Mouse (Mus musculus) heart, postnatal 14 days (tissue): ENCODE measurements at regions not wholly inside any gene's neighbourhood (a gene's known extent, or its start where the extent isn't known, plus 50 kb on each side); places are given as distances from the start of the nearest gene placed in this dataset.

ENCODE experiments used
- DNase-seq, 2 experiments: peaks; one replicate each; pipeline ENCODE4 v3.0.0; 2021 to 2022
- intact Hi-C: fragments of 180-260 bp; cut with DNase I; formaldehyde crosslinking; loops from one replicate; pipeline ENCODE4 v1.15.1; 2025

DNA sequence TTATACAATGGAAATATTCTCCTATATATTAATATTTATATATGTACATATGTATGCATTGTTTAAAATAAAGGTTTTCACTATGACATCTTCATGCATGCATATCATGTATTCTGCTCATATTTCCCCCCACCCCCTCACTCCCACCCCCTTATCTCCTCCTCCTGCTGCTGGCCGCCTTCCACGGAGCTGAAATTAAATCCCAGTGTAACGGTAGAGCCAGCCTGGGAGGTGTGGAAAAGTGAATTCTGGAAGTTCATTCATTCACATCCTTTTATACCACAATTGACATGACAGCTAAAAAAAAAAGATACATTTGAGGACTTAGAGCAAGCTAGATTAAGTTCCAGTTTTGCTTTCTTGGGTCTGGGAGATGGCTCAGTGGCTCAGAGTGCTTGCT, 85.7 kb upstream of the Rbpj start:
- no peak for DNase-seq
- intact Hi-C loops = no loop called here

DNA sequence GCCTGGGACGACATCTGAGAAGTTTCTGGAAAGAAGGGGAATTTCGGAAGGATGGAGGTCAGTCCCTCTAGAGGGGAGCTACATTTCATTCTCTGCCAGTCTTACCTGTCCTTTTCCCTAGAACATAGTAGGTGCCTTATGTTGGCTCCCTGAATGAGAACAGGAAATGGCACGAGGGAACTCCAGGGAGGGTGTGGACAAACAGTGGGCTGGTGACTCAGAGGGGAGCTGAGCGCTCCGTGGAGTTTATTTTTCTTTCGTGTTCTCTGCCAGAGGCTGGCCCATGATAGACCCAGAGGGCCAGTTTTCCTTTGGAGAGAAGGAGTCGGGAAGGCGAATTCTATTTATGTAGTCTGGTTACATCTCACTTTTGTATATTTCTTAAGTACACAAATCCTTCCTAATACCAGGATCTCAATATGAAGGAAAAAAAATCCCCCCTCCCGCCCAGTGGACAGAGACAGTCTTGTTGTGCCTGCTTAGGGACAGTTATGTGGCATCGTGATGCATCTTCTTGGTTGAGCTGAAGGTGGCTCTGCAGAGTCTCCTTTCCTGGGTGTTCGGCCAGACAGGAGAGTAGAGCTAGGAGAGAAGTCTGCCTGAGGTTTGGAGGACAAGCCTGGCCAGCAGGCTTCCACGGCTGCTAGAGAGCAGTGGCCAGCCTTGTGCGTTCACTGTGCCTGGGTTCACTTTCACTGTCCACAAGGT, 84.3 kb upstream of the Rbpj start:
- intact Hi-C loops = no loop called here
- DNase-seq = peak; percentile 13 to 26

DNA sequence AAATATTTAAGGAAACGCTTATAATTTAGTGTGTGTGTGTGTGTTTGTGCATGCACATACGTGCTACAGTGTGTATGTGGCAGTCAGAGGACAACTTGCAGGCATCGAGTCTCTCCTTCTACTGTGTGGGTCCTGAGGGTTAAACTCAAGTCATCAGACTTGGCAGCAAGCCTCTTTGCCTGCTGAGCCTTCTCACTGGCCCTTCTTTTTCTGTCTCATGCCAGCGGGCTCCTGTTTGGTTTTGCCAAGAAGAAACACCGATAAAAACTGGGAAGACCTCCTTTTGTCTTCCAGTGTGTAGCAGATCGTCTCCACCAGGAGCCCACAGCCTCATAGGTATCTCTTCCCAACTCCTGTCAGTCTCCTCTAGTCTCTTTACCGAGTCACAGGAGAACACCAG, 81.9 kb upstream of the Rbpj start:
- DNase-seq = no peak
- intact Hi-C loops = no loop called here

DNA sequence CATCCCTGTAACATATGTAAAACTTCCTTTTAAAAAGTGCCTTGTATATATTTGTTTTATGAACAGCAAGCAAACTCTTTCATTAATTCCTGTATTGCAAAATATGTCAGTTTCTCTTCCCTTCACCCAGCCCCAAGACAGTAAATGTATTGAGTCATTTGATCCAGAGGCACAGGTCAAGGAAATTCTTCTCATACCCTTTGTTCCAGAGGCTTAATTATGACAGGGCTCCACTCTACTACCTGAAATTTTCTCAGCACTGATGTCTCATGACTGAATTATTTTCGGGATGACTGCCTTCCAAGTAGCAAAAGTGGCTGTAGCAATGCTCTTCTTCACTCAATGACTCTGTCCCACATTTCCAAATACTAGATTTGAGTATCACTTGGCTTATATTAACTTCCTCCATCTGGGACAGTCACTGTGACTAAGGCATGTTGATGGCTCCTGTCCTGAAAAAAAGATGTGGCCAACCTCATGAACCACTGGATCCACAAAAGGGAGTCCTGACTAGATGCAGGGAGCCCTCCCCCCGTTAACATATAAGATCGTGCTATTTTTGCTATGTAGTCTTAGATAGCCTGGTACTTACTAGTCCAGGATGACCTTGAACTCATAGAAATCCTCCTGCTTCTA, 80.3 kb upstream of the Rbpj start:
- intact Hi-C loops = no loop called here
- no peak for DNase-seq

DNA sequence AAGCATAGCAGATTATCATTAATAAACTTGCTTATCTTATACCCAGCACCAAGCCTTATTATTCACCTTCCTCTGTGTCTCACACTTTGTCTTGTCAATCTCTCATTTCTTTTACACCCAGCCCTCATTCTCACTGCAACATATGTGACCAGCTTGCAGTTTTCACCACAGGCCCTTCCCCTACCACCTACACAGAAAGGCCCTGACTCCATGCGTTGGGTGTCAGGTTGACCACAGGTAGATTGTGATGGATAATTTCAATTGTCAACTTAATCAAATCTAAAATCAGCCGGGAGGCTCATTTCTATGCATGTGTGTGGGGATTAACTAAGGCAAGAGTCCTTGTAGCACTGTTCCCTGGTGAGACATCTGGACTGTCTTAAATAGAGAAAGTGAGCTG, 72.4 kb upstream of the Rbpj start:
- no peak for DNase-seq
- intact Hi-C loops = no loop called here

DNA sequence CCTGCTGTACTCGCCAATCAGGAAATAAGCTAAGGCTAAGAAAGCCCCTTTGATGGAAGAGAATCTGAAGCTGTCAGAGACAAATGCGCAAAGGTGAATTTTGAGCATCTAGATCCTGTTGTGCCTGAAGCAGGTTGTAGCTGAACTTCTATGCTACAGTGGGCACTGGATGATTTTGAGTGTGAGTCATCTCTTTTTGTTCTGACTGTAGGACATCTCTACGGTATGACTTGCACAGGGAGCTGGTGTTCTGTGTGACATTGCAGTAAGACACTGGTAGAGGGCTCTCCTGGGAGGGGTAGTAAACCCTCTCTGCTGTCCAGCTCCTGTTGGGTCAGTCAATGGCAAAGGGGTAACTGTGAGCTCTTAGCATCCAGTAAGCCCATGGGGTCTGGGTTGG, 71.4 kb upstream of the Rbpj start:
- DNase-seq = no peak
- intact Hi-C loops = no loop called here

DNA sequence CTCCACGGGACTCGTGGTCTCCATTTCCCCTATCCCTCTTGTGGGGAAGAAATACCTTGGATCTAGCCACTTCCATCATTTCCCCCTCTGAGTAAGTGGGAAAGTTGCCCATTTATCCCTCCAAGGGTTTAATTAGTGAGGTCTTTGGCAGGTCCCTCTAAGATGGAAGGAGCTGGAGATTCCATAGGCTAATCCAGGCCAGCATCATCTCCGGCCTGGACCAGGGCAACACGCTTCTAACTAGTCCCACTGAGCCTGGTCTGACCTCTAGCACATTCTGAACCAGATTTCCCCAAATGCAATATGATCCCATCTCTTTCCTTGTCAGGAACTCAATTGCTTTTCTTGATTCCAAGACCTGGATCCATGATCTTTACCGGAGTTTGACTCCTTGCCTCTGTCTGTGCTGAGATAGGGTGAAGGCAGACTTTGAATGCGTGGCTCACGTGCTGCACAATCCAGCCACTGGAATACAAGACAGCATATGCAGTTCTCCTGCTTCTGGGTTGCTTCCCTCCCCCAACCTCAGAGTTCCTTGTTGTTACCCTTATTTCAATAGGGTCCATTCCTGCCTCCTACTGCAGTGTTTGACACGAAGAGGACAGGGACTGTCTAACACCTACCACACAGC, 67.4 kb upstream of the Rbpj start:
- intact Hi-C loops = no loop called here
- DNase-seq = no peak

DNA sequence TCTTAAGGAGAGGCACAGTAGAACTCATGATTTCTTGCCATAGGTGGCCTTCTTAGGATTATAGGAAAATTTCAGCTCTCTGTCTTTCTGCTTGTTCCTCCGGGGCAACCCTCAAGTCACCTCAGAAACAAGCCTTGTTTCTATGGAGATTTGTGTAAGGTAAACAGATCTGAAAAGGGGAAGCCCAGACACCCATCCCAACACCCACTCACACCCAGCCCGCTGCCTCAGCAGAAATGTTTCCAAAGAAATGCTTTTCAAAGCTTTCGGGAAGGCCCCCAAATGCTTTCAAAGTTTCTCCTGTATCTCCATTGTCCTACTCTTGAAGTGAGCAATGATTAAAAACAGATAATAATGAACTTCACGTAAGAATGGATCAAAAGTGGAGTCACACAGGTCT, 64.9 kb upstream of the Rbpj start:
- intact Hi-C loops = no loop called here
- DNase-seq = no peak

DNA sequence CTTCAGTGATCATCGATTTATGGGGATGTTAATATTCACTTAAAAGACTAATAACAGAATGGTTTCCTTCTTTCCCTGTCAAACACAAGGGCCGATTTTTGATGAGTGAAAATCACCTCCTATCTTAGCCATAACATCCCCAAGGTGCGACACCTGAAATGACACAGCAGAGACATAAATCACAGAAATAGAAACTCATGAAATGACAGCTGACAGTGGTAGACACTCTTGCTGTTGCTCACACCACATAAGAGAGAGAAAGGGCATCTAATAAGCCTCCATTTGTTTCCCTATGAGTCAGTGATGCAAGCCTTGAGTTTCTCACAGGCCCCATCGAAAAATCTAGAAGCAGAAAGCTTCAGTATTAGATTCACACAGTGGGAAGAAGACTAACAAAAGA, 63.9 kb upstream of the Rbpj start:
- intact Hi-C loops = no loop called here
- DNase-seq = no peak

DNA sequence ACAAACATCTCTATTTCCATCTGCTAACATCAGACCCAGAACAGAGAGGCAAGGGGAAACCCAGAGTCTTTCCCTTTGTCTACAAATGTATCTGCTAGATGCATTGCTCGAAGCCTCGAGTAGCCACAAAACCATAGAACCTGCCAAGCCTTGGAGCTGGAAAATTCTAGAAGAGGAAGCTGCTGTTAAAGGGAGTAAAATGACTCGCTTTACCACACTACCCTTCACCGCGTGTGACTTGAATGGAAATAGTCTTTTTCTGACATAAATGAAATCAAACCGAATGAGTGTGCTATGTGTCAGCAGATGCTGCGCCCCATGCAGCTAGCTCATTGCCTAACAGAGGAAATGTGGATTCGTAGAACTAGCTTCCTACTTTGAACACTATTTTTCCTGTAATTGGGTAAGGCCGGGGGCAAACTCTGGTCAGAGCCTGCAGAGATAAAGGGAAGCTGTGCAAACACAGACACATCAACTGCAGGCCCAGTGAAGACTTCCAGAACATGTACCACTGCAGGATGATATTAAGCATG, 63.3 kb upstream of the Rbpj start:
- no peak for DNase-seq
- intact Hi-C loops = no loop called here

DNA sequence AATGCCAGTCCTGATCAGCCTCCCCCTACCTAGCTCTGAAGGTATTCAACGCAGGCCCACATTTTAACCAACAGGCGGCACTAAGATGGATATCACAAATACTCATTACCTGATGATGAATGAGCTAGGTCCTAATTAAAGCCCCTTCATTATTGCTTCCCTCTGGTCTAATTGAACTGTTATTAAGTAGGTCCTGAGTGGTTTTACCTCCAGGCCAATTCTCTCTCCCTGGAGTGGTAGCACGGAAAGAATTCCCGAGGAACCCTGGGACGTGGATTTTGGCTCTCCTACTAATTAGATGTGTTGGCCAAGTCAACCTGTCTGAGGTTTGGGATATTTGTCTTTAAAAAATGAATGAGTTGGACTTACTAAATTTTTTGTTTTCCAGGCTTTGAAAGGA, 60.0 kb upstream of the Rbpj start:
- no peak for DNase-seq
- intact Hi-C loops = no loop called here

DNA sequence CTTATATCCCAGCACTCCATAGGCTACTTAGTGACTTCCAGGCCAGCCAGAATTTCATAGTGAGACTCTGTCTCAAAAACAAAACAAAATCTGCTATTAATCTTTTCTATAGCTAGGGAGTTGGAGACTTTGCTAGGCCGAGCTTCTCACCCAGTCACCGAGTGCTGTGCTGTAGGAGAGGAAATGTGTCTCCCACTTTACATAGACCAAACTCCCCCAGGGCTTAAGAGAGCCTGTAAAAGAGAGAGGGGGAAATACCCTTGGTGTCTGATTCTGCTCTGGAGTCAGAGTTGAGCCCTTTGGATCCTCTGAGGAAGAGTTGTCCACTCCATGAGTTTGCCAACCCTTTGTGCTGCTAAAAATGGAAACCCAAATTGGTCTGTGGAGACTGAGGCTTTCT, 58.3 kb upstream of the Rbpj start:
- intact Hi-C loops = no loop called here
- DNase-seq = no peak

DNA sequence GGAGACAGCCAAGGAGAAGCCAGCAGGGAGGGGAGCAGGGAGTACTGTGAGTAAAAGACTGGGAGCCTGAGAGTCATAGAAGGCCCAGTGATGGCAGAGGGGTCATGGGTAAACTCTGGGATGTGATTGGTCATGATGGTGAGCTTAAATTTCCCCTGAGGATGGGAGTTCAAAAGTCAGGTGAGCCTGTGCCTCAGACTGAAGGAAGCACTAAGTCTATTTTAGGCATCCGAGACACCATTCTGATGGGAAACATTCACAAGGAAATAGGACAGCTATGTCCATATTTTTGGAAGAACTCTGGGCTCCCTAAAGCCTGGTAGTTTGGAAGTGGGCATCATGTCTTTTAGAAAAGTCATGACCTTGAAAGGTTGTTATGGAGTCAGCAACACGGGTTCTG, 57.7 kb upstream of the Rbpj start:
- intact Hi-C loops = no loop called here
- no peak for DNase-seq

DNA sequence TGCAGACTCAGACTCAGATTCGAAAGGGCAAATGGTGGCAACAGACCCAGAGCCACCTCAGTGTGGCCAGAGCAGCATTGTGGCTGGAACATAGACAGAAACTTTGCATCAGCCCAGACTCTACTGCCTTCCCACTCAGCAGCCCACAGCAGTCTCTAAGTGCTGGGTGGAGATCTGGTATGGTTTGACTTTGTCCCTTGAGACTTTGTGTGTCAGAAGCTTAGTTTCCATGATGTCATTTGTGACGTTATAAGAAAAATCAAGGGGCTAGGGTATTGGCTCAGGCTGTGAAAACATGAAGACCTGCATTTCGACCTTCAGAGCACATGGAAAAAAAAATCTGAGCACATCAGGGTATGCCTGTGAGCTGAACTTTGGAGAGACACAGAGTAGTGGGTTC, 56.2 kb upstream of the Rbpj start:
- DNase-seq = no peak
- intact Hi-C loops = no loop called here

DNA sequence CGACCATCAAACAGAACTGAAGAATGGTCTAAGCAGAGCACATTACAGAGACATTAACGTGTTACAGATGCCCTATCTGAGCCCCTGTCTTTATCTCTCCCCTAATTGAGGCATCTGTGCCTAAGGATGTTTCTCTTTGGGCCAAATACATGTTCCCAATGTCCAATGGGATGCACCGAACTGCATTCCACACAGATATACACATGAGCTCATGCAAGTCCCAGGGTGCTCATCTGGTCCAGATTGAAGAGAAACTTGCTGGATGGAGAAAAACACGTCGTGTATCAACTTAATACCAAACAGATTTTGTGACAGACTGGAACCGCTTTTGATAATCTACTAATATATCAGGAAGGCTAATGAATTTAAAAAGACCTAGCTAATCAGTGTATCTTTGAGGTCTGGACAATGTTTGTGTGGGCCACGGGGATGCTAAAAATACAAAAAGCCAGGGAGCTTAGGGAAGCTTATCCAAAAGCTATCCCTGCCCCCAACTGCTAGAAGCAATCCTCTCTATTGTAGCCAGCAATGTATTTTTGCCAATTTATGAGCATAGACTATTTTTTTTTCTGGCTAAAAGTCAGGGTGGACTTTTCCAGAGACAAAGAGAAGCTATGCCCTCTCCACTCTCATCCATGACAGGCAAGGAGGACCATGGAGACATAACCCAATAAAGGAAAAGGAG, 53.4 kb upstream of the Rbpj start:
- intact Hi-C loops = no loop called here
- no peak for DNase-seq

DNA sequence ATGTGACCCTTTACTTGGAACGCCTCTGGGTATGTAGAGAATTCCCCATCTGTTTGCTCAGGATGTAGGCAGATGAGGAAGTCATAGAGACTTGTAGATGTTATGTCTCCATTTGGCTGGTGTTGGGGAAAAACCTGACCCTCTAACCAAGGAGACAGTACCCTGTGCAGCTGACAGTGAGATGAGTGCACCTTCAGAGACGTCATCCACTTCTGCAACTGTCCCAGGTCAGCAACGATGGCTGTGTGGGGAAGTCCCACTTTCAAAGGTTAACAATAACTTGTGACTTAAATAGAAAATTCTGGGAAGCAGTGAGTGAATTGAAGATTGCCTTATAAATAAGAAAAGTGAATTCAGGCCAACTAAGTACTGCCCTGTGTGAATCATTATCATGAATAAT, 52.3 kb upstream of the Rbpj start:
- intact Hi-C loops = no loop called here
- DNase-seq = no peak

DNA sequence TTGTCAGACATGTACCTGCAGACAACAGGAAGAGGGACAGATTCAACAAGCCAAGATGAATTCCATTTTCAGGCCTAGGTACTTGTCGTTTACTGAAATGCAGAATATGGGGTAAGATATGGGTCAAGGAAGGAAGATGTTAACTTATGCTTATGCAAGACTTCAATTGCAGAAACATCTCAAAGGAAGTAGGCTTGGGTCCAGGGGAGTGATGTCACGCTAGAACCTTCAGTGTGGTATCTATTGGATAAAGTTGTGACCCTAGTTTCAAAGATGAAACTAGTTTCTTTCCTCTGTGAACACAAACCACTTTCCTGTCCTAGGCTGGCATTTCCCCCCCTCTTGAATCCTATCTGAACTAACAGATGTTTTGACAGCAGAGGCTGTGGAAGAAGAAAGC, 50.5 kb upstream of the Rbpj start:
- no peak for DNase-seq
- intact Hi-C loops = no loop called here
